Mouse (Mus musculus) adrenal gland (tissue): ENCODE data around the gene Slc12a3.

ENCODE experiments used
- intact Hi-C: fragments of 180-260 bp; cut with DNase I; formaldehyde crosslinking; loops from one replicate; pipeline ENCODE4 v1.15.1; 2025

The Slc12a3 gene

DNA sequence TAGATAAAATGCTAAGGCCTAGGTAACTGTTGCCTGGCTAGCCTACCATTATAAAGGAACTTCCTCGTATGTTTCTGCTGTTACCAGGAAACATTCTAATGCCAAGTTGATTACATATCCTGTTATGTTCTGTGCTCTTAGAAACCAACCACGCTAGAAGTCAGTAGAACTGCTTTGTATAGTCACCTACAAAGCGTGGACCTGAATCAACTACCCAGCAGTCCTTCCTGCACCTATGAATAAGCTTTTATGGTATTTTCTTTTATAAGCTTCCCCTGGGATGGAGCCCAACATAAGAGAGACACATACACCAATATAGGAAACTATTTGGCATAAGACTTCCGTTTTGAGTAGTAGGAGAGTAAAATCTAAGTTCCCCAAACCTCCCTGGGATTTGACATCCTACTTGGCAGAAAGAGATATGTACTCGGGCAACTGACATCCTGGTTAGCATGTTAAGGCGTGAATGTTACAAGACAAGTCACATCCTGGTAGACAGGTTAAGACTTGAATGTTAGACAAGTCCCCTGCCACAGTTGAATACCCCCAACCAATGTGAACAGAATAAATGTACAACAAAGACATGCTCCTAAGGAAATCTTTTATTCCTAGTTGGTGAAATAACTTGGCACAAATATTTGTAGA lies 44.1 kb downstream of the Slc12a3 start:
- intact Hi-C loops: no loop called here

DNA sequence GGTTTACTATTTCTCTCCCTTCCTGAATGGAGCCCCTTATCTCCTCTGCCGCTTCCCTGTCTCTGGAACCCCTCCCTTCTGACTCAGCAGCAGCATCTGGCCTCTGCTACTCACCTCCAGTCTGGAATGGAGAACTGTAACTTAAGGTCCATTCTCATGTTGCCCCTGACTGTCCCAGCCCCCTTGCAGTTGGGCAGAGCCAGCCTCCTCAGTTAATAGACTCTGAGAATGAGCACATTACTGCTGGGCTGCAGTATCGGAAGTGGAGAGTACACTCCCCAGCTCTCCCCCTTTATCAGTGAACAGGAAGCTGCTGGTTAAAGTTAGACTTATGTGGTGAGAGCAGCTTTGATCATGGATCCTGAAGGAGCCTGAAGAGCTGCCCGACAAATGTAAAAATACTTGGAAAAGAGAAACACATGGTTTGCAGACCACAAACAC lies 46.6 kb downstream of the Slc12a3 start:
- intact Hi-C loops: no loop called here

DNA sequence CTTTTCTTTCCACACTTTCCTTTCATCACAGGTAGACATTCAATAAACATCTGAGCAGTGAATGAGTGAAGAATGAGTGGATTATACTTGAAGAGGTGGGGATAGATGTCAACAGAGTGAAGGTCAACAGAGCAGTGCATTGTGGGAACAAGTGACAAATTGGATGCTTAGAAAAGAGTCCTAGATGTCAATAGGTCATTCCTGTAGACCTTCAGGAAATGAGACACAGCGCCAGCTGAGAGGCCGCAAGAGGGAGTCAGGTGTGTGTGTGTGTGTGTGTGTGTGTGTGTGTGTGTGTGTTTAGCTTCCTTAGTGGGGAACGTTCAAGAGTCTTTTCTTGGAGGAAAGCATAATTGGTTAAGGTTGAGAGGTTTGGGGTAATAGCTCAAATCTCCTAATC lies 47.2 kb downstream of the Slc12a3 start:
- intact Hi-C loops: no loop called here

- intact Hi-C loops: no loop called here
These were observed 47.6 kb downstream of the Slc12a3 start for GRCm38 (mm10) chr8:94376580-94376979.

GRCm38 (mm10) chr8:94377031-94377430 lies 48.0 kb downstream of the Slc12a3 start:
- intact Hi-C loops: no loop called here

GRCm38 (mm10) chr8:94377714-94378205 lies 48.8 kb downstream of the Slc12a3 start:
- intact Hi-C loops: no loop called here

- intact Hi-C loops: no loop called here
These were observed 49.9 kb downstream of the Slc12a3 start for GRCm38 (mm10) chr8:94378763-94379415.

- intact Hi-C loops: no loop called here
These were observed 50.7 kb downstream of the Slc12a3 start for GRCm38 (mm10) chr8:94379686-94380085.

GRCm38 (mm10) chr8:94384166-94384565 lies 55.2 kb downstream of the Slc12a3 start:
- intact Hi-C loops: no loop called here

- intact Hi-C loops: no loop called here
These were observed 56.7 kb downstream of the Slc12a3 start for GRCm38 (mm10) chr8:94385506-94386213.

GRCm38 (mm10) chr8:94386214-94387026 lies 57.4 kb downstream of the Slc12a3 start, which contains the start of gene Herpud1:
Herpud1 (plus strand) TSS chr8:94386438.
- intact Hi-C loops: no loop called here

DNA sequence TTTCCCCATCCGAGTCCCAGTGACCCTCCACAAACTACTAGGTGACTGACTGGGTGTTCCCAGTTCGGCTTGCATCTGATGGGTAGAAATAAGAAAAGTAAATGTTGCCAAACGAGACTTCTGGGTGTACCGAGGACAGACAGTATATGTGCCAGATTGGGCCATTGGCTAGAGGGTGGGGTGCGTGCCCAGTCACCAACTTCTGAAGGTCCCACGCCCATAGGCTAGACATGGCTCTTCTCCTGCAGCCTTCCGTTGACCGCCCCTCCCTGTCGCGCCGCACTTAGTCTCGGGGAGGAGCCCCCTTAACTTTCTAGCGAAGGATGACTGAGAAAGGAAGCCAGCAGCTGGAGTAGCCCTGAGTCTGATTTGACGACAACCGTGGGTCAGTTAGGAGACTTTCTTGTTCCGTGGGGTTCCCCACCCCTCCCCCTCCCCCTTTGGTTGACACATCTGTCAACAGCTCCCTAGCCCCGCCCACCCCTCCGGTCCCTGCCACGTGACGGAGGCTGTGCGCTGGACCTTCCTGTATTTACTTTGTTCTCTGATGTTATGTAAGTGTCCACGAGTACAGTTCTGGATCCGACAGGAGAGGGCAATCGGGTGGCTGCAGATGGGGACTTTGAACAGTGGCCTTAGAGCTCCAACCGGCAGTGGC lies 58.2 kb downstream of the Slc12a3 start:
- intact Hi-C loops: no loop called here

DNA sequence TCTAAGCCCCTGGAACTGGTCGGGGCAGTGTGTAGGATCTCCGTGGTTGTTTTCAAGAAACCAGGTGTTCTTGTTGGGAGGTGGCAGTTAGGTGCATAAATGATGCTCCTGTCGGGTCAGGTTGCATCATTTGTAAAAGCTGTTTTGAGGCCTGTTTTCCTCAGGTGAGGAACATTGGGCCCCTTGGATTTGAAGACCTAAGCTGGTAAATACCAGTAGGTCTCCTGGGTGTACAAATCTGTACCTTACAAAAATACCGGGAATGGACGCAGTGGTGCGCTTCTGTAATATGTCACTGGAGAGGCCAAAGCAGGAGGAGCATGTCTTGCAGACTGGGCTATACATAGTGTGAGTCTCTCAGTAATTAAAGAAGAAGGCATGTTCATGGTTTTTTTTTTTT lies 58.8 kb downstream of the Slc12a3 start:
- intact Hi-C loops: no loop called here

GRCm38 (mm10) chr8:94389531-94389930 lies 60.5 kb downstream of the Slc12a3 start:
- intact Hi-C loops: no loop called here

- intact Hi-C loops: no loop called here
These were observed 61.4 kb downstream of the Slc12a3 start for GRCm38 (mm10) chr8:94390429-94390828.

DNA sequence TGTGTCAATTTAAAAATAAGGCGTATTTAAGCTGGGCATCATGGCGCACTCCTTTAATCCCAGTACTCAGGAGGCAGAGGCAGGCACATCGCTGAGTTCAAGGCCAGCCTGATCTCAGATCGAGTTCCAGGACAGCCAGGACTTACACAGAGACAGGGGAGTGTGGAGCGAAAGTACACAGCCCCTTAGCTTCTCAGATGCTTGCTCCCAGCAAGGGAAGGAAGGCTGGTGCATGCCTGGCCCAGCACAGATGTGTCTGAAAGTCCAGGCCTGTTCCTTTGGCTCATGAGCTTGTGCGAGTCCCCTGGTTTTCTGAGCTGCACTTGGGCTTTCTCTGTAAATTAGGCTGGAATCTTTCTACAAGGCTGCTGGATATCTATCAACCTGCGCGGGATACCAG lies 61.9 kb downstream of the Slc12a3 start:
- intact Hi-C loops: no loop called here

DNA sequence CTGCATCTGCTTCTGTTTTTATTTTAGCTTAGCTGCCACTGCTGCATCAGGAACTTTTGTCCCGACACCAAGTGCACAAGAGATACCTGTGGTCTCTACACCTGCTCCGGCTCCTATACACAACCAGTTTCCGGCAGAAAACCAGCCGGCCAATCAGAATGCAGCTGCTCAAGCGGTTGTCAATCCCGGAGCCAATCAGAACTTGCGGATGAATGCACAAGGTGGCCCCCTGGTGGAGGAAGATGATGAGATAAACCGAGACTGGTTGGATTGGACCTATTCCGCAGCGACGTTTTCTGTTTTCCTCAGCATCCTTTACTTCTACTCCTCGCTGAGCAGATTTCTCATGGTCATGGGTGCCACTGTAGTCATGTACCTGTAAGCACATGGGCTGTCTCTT lies 63.1 kb downstream of the Slc12a3 start:
- intact Hi-C loops: no loop called here

DNA sequence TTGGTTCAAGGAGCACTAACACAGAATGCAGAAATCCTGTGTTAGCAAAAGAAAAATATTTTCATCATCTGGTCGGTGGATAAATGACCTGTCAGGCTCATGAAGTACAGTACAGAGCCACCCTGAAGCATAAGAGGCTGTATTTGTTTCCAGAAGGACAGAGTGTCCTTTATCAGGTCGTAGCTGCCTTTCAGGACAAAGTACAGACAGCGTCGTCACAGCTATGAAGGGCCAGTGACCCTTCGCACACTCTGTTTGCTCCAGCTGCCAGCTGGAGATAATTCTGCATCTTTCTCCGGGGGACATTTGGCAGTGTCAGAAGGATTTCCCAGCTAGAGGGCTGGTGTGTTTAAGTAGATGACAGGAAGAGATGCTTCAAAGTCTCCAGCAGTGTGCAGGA lies 63.6 kb downstream of the Slc12a3 start:
- intact Hi-C loops: no loop called here

DNA sequence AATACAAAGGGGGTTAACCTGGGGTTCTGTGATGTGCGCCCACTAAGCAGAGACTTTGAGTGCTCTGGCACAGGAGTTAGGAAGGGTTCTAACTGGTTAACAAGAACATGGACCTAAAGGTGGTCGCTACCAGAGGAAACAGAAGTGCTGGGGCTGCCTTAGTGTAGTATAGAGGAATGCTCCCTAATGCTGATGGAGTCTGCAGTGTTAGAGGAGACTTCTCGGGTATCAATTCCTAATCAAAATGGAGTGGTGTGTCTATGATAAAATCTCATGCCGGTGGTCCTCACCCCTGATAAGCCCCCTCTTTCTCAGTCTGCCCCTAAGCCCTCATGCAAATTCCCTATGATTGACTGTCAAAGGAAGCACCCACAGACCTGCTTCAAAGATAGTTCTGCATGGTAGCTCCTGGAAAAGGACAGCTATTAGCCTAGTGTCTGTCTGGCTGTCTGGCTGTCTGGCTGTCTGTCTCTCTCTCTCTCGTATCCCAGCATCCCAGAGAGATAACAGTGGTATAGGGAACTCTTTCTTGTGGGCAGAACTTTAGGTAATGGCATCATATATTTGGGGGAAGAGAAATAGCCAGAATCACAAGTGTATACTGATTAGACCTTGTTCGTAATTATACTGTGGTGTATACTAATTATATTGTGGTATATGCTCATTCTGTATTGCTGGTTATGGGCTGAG lies 67.0 kb downstream of the Slc12a3 start:
- intact Hi-C loops: loop anchor here (2.0 to 5.0 kb wide), 2 partner anchors 53 to 91 kb away; no protein-coding TSS in a partner anchor
